Mouse (Mus musculus) ES-E14 (cell line): ENCODE measurements around the gene Pla2g7. TPM values are rescaled to one million over a fixed set of nuclear protein-coding genes. Genes with fewer than 3 reads are reported as not detected.
A peak's percentile ranks its signal among the peaks of the same experiment; 100 is the strongest.

Experiments
- DNase-seq: peaks from one replicate; pipeline ENCODE4 v3.0.0-alpha.2; 2013; ENCODE audit warnings: low read depth, low spot score
- H3K27ac ChIP-seq: 2 replicates; pipeline ENCODE4 v1.5.1; 2012; ENCODE audit warnings: low read depth, mild to moderate bottlenecking, low read length, moderate library complexity, mixed read lengths; ENCODE audit not compliant: poor library complexity, insufficient read depth, severe bottlenecking
- H3K36me3 ChIP-seq: 2 replicates; pipeline ENCODE4 v1.6.1; 2012; ENCODE audit warnings: mild to moderate bottlenecking, low read length, moderate library complexity, mixed read lengths; ENCODE audit not compliant: control insufficient read depth, poor library complexity, insufficient read depth, severe bottlenecking
- H3K4me1 ChIP-seq, 2 experiments: fragments of 150-350 bp in 1 of 2; sonication (generic) in 1 of 2; 2 replicates each; pipeline ENCODE4 v1.6.1; 2012; ENCODE audit warnings: low read length in 2 of 2, mild to moderate bottlenecking in 1 of 2, mixed read lengths in 1 of 2; ENCODE audit not compliant: control insufficient read depth in 2 of 2, insufficient read depth in 2 of 2, poor library complexity in 1 of 2
- H3K4me3 ChIP-seq, 2 experiments: fragments of 150-350 bp in 1 of 2; sonication (generic) in 1 of 2; 2 replicates each; pipeline ENCODE4 v1.5.1; 2012; ENCODE audit warnings: low read length in 2 of 2, low read depth in 1 of 2, mild to moderate bottlenecking in 1 of 2, mixed read lengths in 1 of 2; ENCODE audit not compliant: insufficient read depth in 1 of 2, poor library complexity in 1 of 2, severe bottlenecking in 1 of 2
- H3K9ac ChIP-seq: 2 replicates; pipeline ENCODE4 v1.6.1; 2012; ENCODE audit warnings: low read depth, mild to moderate bottlenecking, low read length, mixed read lengths; ENCODE audit not compliant: poor library complexity, insufficient read depth, severe bottlenecking
- H3K9me3 ChIP-seq: fragments of 150-350 bp; sonication (generic); 2 replicates; pipeline ENCODE4 v1.6.1; 2012; ENCODE audit warnings: low read depth, mild to moderate bottlenecking, low read length; ENCODE audit not compliant: control insufficient read depth, insufficient read depth
- CHD2 ChIP-seq: IDR thresholded peaks from 2 replicates; pipeline ENCODE4 v1.6.1; 2014; ENCODE audit warnings: mild to moderate bottlenecking, low read depth, low read length, inconsistent platforms
- HCFC1 ChIP-seq: IDR thresholded peaks from 2 replicates; pipeline ENCODE4 v1.6.1; 2012; ENCODE audit warnings: low read length, inconsistent platforms, borderline replicate concordance; ENCODE audit not compliant: insufficient read depth
- MAFK ChIP-seq: IDR thresholded peaks from 2 replicates; pipeline ENCODE4 v1.6.1; 2014; ENCODE audit warnings: mild to moderate bottlenecking, low read depth, low read length, inconsistent platforms; ENCODE audit not compliant: insufficient read depth
- ZC3H11A ChIP-seq: IDR thresholded peaks from 2 replicates; pipeline ENCODE4 v1.6.1; 2012; ENCODE audit warnings: low read depth, mild to moderate bottlenecking, inconsistent platforms, low read length, borderline replicate concordance
- ZNF384 ChIP-seq: IDR thresholded peaks from 2 replicates; pipeline ENCODE4 v1.6.1; 2012; ENCODE audit warnings: low read depth, low read length, inconsistent platforms
- in situ Hi-C, 2 experiments: fragments of 600-800 bp; cut with MboI; formaldehyde crosslinking; loops; one replicate each; pipeline ENCODE4 v1.15.1; 2025; ENCODE audit warnings: low sequenced_read_pairs in 2 of 2, inconsistent platforms in 1 of 2; ENCODE audit not compliant: unreplicated experiment in 2 of 2
- total RNA-seq: library from RNA; depleted of rRNA; stranded (reverse); fragments of 300-350 nt; gene quantifications from 2 replicates; pipeline ENCODE4 v1.2.3, GENCODE M21; 2012

Pla2g7 gene
- total RNA-seq, 1 experiment: 5.7 TPM

GRCm38 (mm10) chr17:43557541-43558090, 10.3 kb upstream of the Pla2g7 start:
- no peak overlapping the region for H3K4me3 ChIP-seq
- peaks cover 3 to 6% of the 10 kb centered on the region in 2 experiments; a peak in 2 of 4 replicates for H3K4me1 ChIP-seq
- no peak for DNase-seq
- H3K36me3 ChIP-seq: no peaks in the 10 kb centered on the region
- H3K27ac ChIP-seq: no peak overlapping the region
- in situ Hi-C loops: no loop called here
- TF ChIP-seq MAFK (0 out of 2 replicates have a peak, but pooled peaks have one; percentile 21), HCFC1 (no peak), CHD2 (no peak), ZC3H11A (no peak), ZNF384 (no peak)
- H3K9ac ChIP-seq: no peak overlapping the region
- H3K9me3 ChIP-seq: no peaks in the 10 kb centered on the region

GRCm38 (mm10) chr17:43558678-43559077, 9.2 kb upstream of the Pla2g7 start:
- Histone ChIP-seq H3K4me3 (no peak overlapping the region), H3K9me3 (no peaks in the 10 kb centered on the region), H3K9ac (no peak overlapping the region), H3K27ac (no peak overlapping the region; the same call in 1 of the 2 replicates), H3K4me1 (peaks cover 3 to 6% of the 10 kb centered on the region in 2 experiments; a peak in 2 of 4 replicates), H3K36me3 (no peaks in the 10 kb centered on the region)
- no peak for DNase-seq
- in situ Hi-C loops: no loop called here
- TF ChIP-seq CHD2: no peak
- 0 out of 2 replicates have a peak, but pooled peaks have one; percentile 13 for TF ChIP-seq MAFK

- peaks cover under 1 to 2% of the 10 kb centered on the region in 2 experiments; a peak in 3 of 4 replicates for H3K4me1 ChIP-seq
- no peak overlapping the region for H3K27ac ChIP-seq
- TF ChIP-seq ZNF384 (no peak), CHD2 (no peak), ZC3H11A (no peak)
- no peak overlapping the region for H3K9ac ChIP-seq
- no peak overlapping the region for H3K4me3 ChIP-seq
- no peaks in the 10 kb centered on the region for H3K36me3 ChIP-seq
- no peak for DNase-seq
- in situ Hi-C loops: no loop called here
- no peaks in the 10 kb centered on the region for H3K9me3 ChIP-seq
These were observed 4.5 kb upstream of the Pla2g7 start for GRCm38 (mm10) chr17:43563192-43563987.

- H3K27ac ChIP-seq: no peak overlapping the region
- peaks cover 0 to 8% of the 10 kb centered on the region in 2 experiments; a peak in 2 of 4 replicates for H3K4me1 ChIP-seq
- H3K9ac ChIP-seq: no peak overlapping the region
- H3K9me3 ChIP-seq: no peaks in the 10 kb centered on the region
- no peaks in the 10 kb centered on the region for H3K36me3 ChIP-seq
- no peak for TF ChIP-seq ZC3H11A
- TF ChIP-seq MAFK: no peak
- TF ChIP-seq CHD2: no peak
- TF ChIP-seq HCFC1: no peak
- no peak for DNase-seq
- in situ Hi-C loops: no loop called here
- peak overlapping the region in 1 of 2 experiments; percentile 59; a peak in 2 of 4 replicates for H3K4me3 ChIP-seq
These were observed 306 bp upstream of the Pla2g7 start for GRCm38 (mm10) chr17:43567593-43567991.
